Mouse (Mus musculus): Measurements from ENCODE around the gene Gm45015. TPM values are rescaled to one million over a fixed set of nuclear protein-coding genes. Genes with fewer than 3 reads are reported as not detected.

Gm45015 gene
- total and polyA plus RNA-seq, 2 experiments from 2014 or later = not detected

Other genes starting within 250 kb of the Gm45015 start
- gene Xlr3a, start 239.7 kb downstream of the Gm45015 start, total RNA-seq (2014; rRNA removed; ENCODE audit: low replicate concordance) = 9.2 TPM in 1 of 2 replicates, not detected in the other
- 0.34 and 2.3 TPM in 2 replicates for gene Xlr3a, start 239.7 kb downstream of the Gm45015 start, polyA plus RNA-seq (2015; fragmentation: Nextera tagmentation; extraction: Ambion mirVana)
- not detected in 2 replicates for gene Gm14685, start 219.8 kb downstream of the Gm45015 start, total RNA-seq (2014; rRNA removed; ENCODE audit: low replicate concordance)
- not detected in 2 replicates for gene Gm14685, start 219.8 kb downstream of the Gm45015 start, polyA plus RNA-seq (2015; fragmentation: Nextera tagmentation; extraction: Ambion mirVana)
- not detected in 2 replicates for gene Xlr5b, start 188.0 kb downstream of the Gm45015 start, total RNA-seq (2014; rRNA removed; ENCODE audit: low replicate concordance)
- not detected in 2 replicates for gene Xlr5b, start 188.0 kb downstream of the Gm45015 start, polyA plus RNA-seq (2015; fragmentation: Nextera tagmentation; extraction: Ambion mirVana)
- gene DXBay18, start 187.4 kb downstream of the Gm45015 start, total RNA-seq (2014; rRNA removed; ENCODE audit: low replicate concordance) = not detected in 2 replicates
- gene DXBay18, start 187.4 kb downstream of the Gm45015 start, polyA plus RNA-seq (2015; fragmentation: Nextera tagmentation; extraction: Ambion mirVana) = not detected in 2 replicates
- not detected in 2 replicates for gene Spin2d, start 159.9 kb downstream of the Gm45015 start, total RNA-seq (2014; rRNA removed; ENCODE audit: low replicate concordance)
- not detected in 2 replicates for gene Spin2d, start 159.9 kb downstream of the Gm45015 start, polyA plus RNA-seq (2015; fragmentation: Nextera tagmentation; extraction: Ambion mirVana)
- 2.3 TPM in 1 of 2 replicates, not detected in the other for gene Xlr3b, start 144.6 kb downstream of the Gm45015 start, total RNA-seq (2014; rRNA removed; ENCODE audit: low replicate concordance)
- 1.0 and 4.1 TPM in 2 replicates for gene Xlr3b, start 144.6 kb downstream of the Gm45015 start, polyA plus RNA-seq (2015; fragmentation: Nextera tagmentation; extraction: Ambion mirVana)
- gene Xlr4b, start 122.5 kb downstream of the Gm45015 start, total RNA-seq (2014; rRNA removed; ENCODE audit: low replicate concordance) = not detected in 2 replicates
- 0.90 TPM in 1 of 2 replicates, not detected in the other for gene Xlr4b, start 122.5 kb downstream of the Gm45015 start, polyA plus RNA-seq (2015; fragmentation: Nextera tagmentation; extraction: Ambion mirVana)
- gene F8a, start 108.5 kb downstream of the Gm45015 start, total RNA-seq (2014; rRNA removed; ENCODE audit: low replicate concordance) = 16.0 and 20.7 TPM in 2 replicates
- 12.3 and 12.4 TPM in 2 replicates for gene F8a, start 108.5 kb downstream of the Gm45015 start, polyA plus RNA-seq (2015; fragmentation: Nextera tagmentation; extraction: Ambion mirVana)
- gene Xlr4c, start 93.7 kb downstream of the Gm45015 start, total RNA-seq (2014; rRNA removed; ENCODE audit: low replicate concordance) = not detected in 2 replicates
- gene Xlr4c, start 93.7 kb downstream of the Gm45015 start, polyA plus RNA-seq (2015; fragmentation: Nextera tagmentation; extraction: Ambion mirVana) = 0.38 TPM in 1 of 2 replicates, not detected in the other
- not detected in 2 replicates for gene Xlr3c, start 71.5 kb downstream of the Gm45015 start, total RNA-seq (2014; rRNA removed; ENCODE audit: low replicate concordance)
- gene Xlr3c, start 71.5 kb downstream of the Gm45015 start, polyA plus RNA-seq (2015; fragmentation: Nextera tagmentation; extraction: Ambion mirVana) = not detected in 2 replicates
- not detected in 2 replicates for gene Xlr5a, start 43.9 kb downstream of the Gm45015 start, total RNA-seq (2014; rRNA removed; ENCODE audit: low replicate concordance)
- not detected in 2 replicates for gene Xlr5a, start 43.9 kb downstream of the Gm45015 start, polyA plus RNA-seq (2015; fragmentation: Nextera tagmentation; extraction: Ambion mirVana)
- gene Xlr5c, start 43.9 kb downstream of the Gm45015 start, total RNA-seq (2014; rRNA removed; ENCODE audit: low replicate concordance) = not detected in 2 replicates
- not detected in 2 replicates for gene Xlr5c, start 43.9 kb downstream of the Gm45015 start, polyA plus RNA-seq (2015; fragmentation: Nextera tagmentation; extraction: Ambion mirVana)
- gene Zfp275, start 5.8 kb upstream of the Gm45015 start, total RNA-seq (2014; rRNA removed; ENCODE audit: low replicate concordance) = 25.4 and 28.8 TPM in 2 replicates
- 3.2 and 3.3 TPM in 2 replicates for gene Zfp275, start 5.8 kb upstream of the Gm45015 start, polyA plus RNA-seq (2015; fragmentation: Nextera tagmentation; extraction: Ambion mirVana)
- gene Gm18336, start 61.9 kb upstream of the Gm45015 start, total RNA-seq (2014; rRNA removed; ENCODE audit: low replicate concordance) = not detected in 2 replicates
- gene Gm18336, start 61.9 kb upstream of the Gm45015 start, polyA plus RNA-seq (2015; fragmentation: Nextera tagmentation; extraction: Ambion mirVana) = not detected in 2 replicates
- gene Zfp92, start 74.3 kb upstream of the Gm45015 start, total RNA-seq (2014; rRNA removed; ENCODE audit: low replicate concordance) = 0.76 TPM in 1 of 2 replicates, not detected in the other
- not detected in 2 replicates for gene Zfp92, start 74.3 kb upstream of the Gm45015 start, polyA plus RNA-seq (2015; fragmentation: Nextera tagmentation; extraction: Ambion mirVana)
- gene Trex2, start 98.5 kb upstream of the Gm45015 start, total RNA-seq (2014; rRNA removed; ENCODE audit: low replicate concordance) = not detected in 2 replicates
- gene Trex2, start 98.5 kb upstream of the Gm45015 start, polyA plus RNA-seq (2015; fragmentation: Nextera tagmentation; extraction: Ambion mirVana) = not detected in 2 replicates
- 15.6 and 23.2 TPM in 2 replicates for gene Haus7, start 122.2 kb upstream of the Gm45015 start, total RNA-seq (2014; rRNA removed; ENCODE audit: low replicate concordance)
- 33.3 and 34.7 TPM in 2 replicates for gene Haus7, start 122.2 kb upstream of the Gm45015 start, polyA plus RNA-seq (2015; fragmentation: Nextera tagmentation; extraction: Ambion mirVana)
- gene Bgn, start 146.8 kb upstream of the Gm45015 start, total RNA-seq (2014; rRNA removed; ENCODE audit: low replicate concordance) = 198 and 304 TPM in 2 replicates
- 61.6 and 64.1 TPM in 2 replicates for gene Bgn, start 146.8 kb upstream of the Gm45015 start, polyA plus RNA-seq (2015; fragmentation: Nextera tagmentation; extraction: Ambion mirVana)
- 0.53 and 1.1 TPM in 2 replicates for gene Atp2b3, start 166.2 kb upstream of the Gm45015 start, total RNA-seq (2014; rRNA removed; ENCODE audit: low replicate concordance)
- gene Atp2b3, start 166.2 kb upstream of the Gm45015 start, polyA plus RNA-seq (2015; fragmentation: Nextera tagmentation; extraction: Ambion mirVana) = 0.14 and 0.20 TPM in 2 replicates

All from heart, postnatal 0 days (tissue).